Mouse (Mus musculus): ENCODE results near the gene Bloc1s6. TPM values are rescaled to one million over a fixed set of nuclear protein-coding genes. Genes with fewer than 3 reads are reported as not detected.

Bloc1s6 gene
- polyA plus RNA-seq, 1 experiment from 2014 or later: 43.6 TPM

GRCm38 (mm10) chr2:122720564-122720963 is 17.7 kb upstream of the Bloc1s6 start:
- 63% methylated on average over 3 of the region's 3 CpGs for WGBS
- H3K4me2 ChIP-seq (ENCODE audit: low read length): no peak overlapping the region
- H3K4me1 ChIP-seq (replicated peaks; ENCODE audit: insufficient read depth, low read length): no peaks in the 10 kb centered on the region
- ATAC-seq (replicated peaks; ENCODE audit: low FRiP score, low read depth): no peak
- H3K9me3 ChIP-seq (replicated peaks; ENCODE audit: low read length): no peaks in the 10 kb centered on the region
- no peak overlapping the region for H3K27ac ChIP-seq
- H3K36me3 ChIP-seq (ENCODE audit: insufficient read depth, low read length): no peaks in the 10 kb centered on the region
- H3K9ac ChIP-seq (ENCODE audit: low read depth, low read length): no peak overlapping the region
- no peak for TF ChIP-seq CTCF (IDR thresholded peaks at IDR 0.05; ENCODE audit: low read depth)
- DNase-seq (ENCODE audit: low spot score): no peak
- no peak overlapping the region for H3K4me3 ChIP-seq (replicated peaks; ENCODE audit: low read depth, low read length)
- H3K27me3 ChIP-seq (ENCODE audit: insufficient read depth, low read length): no peaks in the 10 kb centered on the region

- Histone ChIP-seq H3K27me3 (ENCODE audit: insufficient read depth, low read length) (no peaks in the 10 kb centered on the region), H3K4me3 (replicated peaks; ENCODE audit: low read depth, low read length) (no peak overlapping the region), H3K36me3 (ENCODE audit: insufficient read depth, low read length) (no peaks in the 10 kb centered on the region), H3K9ac (ENCODE audit: low read depth, low read length) (no peak overlapping the region), H3K9me3 (replicated peaks; ENCODE audit: low read length) (no peaks in the 10 kb centered on the region), H3K4me1 (replicated peaks; ENCODE audit: insufficient read depth, low read length) (no peaks in the 10 kb centered on the region), H3K4me2 (ENCODE audit: low read length) (no peak overlapping the region), H3K27ac (no peak overlapping the region)
- ATAC-seq (replicated peaks; ENCODE audit: low FRiP score, low read depth) (no peak), DNase-seq (ENCODE audit: low spot score) (no peak)
- 57% methylated on average over 10 of the region's 10 CpGs for WGBS
- TF ChIP-seq CTCF (IDR thresholded peaks at IDR 0.05; ENCODE audit: low read depth): peak; percentile 74
Observed at GRCm38 (mm10) chr2:122725604-122726003, 12.7 kb upstream of the Bloc1s6 start.

- Histone ChIP-seq H3K27me3 (ENCODE audit: insufficient read depth, low read length) (0 out of 2 replicates have a peak, but pooled peaks cover 5% of the 10 kb centered on the region), H3K36me3 (ENCODE audit: insufficient read depth, low read length) (no peaks in the 10 kb centered on the region), H3K4me1 (replicated peaks; ENCODE audit: insufficient read depth, low read length) (no peaks in the 10 kb centered on the region), H3K4me2 (ENCODE audit: low read length) (no peak overlapping the region), H3K9me3 (replicated peaks; ENCODE audit: low read length) (no peaks in the 10 kb centered on the region), H3K9ac (ENCODE audit: low read depth, low read length) (no peak overlapping the region), H3K27ac (no peak overlapping the region), H3K4me3 (replicated peaks; ENCODE audit: low read depth, low read length) (no peak overlapping the region)
- 63% methylated on average over 2 of the region's 2 CpGs for WGBS
- no peak for ATAC-seq (replicated peaks; ENCODE audit: low FRiP score, low read depth)
- no peak for TF ChIP-seq CTCF (IDR thresholded peaks at IDR 0.05; ENCODE audit: low read depth)
- no peak for DNase-seq (ENCODE audit: low spot score)
Observed at GRCm38 (mm10) chr2:122731456-122731855, 6.8 kb upstream of the Bloc1s6 start.

- Histone ChIP-seq H3K36me3 (ENCODE audit: insufficient read depth, low read length) (0 out of 2 replicates have a peak, but pooled peaks cover 6% of the 10 kb centered on the region), H3K9me3 (replicated peaks; ENCODE audit: low read length) (no peaks in the 10 kb centered on the region), H3K4me3 (replicated peaks; ENCODE audit: low read depth, low read length) (peak overlapping the region; percentile 83), H3K4me1 (replicated peaks; ENCODE audit: insufficient read depth, low read length) (no peaks in the 10 kb centered on the region), H3K27ac (peak overlapping the region; percentile 89), H3K27me3 (ENCODE audit: insufficient read depth, low read length) (no peaks in the 10 kb centered on the region), H3K9ac (ENCODE audit: low read depth, low read length) (peak overlapping the region; percentile 86), H3K4me2 (ENCODE audit: low read length) (peak overlapping the region; percentile 72)
- 15% methylated on average over 7 of the region's 7 CpGs for WGBS
- ATAC-seq (replicated peaks; ENCODE audit: low FRiP score, low read depth) (no peak), DNase-seq (ENCODE audit: low spot score) (peak; percentile 16)
- TF ChIP-seq CTCF (IDR thresholded peaks at IDR 0.05; ENCODE audit: low read depth): no peak
Observed at GRCm38 (mm10) chr2:122739023-122739422, 720 bp downstream of the Bloc1s6 start.

- no peak for DNase-seq (ENCODE audit: low spot score)
- ATAC-seq (replicated peaks; ENCODE audit: low FRiP score, low read depth): no peak
- Histone ChIP-seq H3K4me1 (replicated peaks; ENCODE audit: insufficient read depth, low read length) (no peaks in the 10 kb centered on the region), H3K27me3 (ENCODE audit: insufficient read depth, low read length) (no peaks in the 10 kb centered on the region), H3K4me3 (replicated peaks; ENCODE audit: low read depth, low read length) (no peak overlapping the region), H3K4me2 (ENCODE audit: low read length) (no peak overlapping the region), H3K36me3 (ENCODE audit: insufficient read depth, low read length) (peaks cover 36% of the 10 kb centered on the region; the same call in 1 of the 2 replicates), H3K9me3 (replicated peaks; ENCODE audit: low read length) (no peaks in the 10 kb centered on the region), H3K27ac (no peak overlapping the region), H3K9ac (ENCODE audit: low read depth, low read length) (no peak overlapping the region)
- WGBS: 88% methylated on average over 9 of the region's 9 CpGs
- TF ChIP-seq CTCF (IDR thresholded peaks at IDR 0.05; ENCODE audit: low read depth): no peak
Observed at GRCm38 (mm10) chr2:122746461-122746860, 8.2 kb downstream of the Bloc1s6 start.

- 0 out of 2 replicates have a peak, but pooled peaks cover 4% of the 10 kb centered on the region for H3K36me3 ChIP-seq (ENCODE audit: insufficient read depth, low read length)
- no peaks in the 10 kb centered on the region for H3K27me3 ChIP-seq (ENCODE audit: insufficient read depth, low read length)
- H3K4me1 ChIP-seq (replicated peaks; ENCODE audit: insufficient read depth, low read length): no peaks in the 10 kb centered on the region
- H3K4me3 ChIP-seq (replicated peaks; ENCODE audit: low read depth, low read length): no peak overlapping the region
- H3K9me3 ChIP-seq (replicated peaks; ENCODE audit: low read length): no peaks in the 10 kb centered on the region
- TF ChIP-seq CTCF (IDR thresholded peaks at IDR 0.05; ENCODE audit: low read depth): peak; percentile 100
- WGBS: 14% methylated on average over 7 of the region's 7 CpGs
- no peak overlapping the region for H3K9ac ChIP-seq (ENCODE audit: low read depth, low read length)
- no peak overlapping the region for H3K27ac ChIP-seq
- H3K4me2 ChIP-seq (ENCODE audit: low read length): no peak overlapping the region
- DNase-seq (ENCODE audit: low spot score): peak; percentile 76
- no peak for ATAC-seq (replicated peaks; ENCODE audit: low FRiP score, low read depth)
Observed at GRCm38 (mm10) chr2:122753739-122754343, 15.5 kb downstream of the Bloc1s6 start.

GRCm38 (mm10) chr2:122759791-122760190 is 21.5 kb downstream of the Bloc1s6 start:
- no peak overlapping the region for H3K27ac ChIP-seq

More at GRCm38 (mm10) chr2:122759791-122760190, 21.5 kb downstream of the Bloc1s6 start:
- no peak overlapping the region for H3K4me3 ChIP-seq (replicated peaks; ENCODE audit: low read depth, low read length)
- ATAC-seq (replicated peaks; ENCODE audit: low FRiP score, low read depth): no peak
- no peaks in the 10 kb centered on the region for H3K27me3 ChIP-seq (ENCODE audit: insufficient read depth, low read length)
- H3K4me1 ChIP-seq (replicated peaks; ENCODE audit: insufficient read depth, low read length): no peaks in the 10 kb centered on the region
- no peaks in the 10 kb centered on the region for H3K36me3 ChIP-seq (ENCODE audit: insufficient read depth, low read length)
- H3K9ac ChIP-seq (ENCODE audit: low read depth, low read length): no peak overlapping the region
- 89% methylated on average over 1 of the region's 1 CpGs for WGBS
- no peak for DNase-seq (ENCODE audit: low spot score)
- TF ChIP-seq CTCF (IDR thresholded peaks at IDR 0.05; ENCODE audit: low read depth): no peak
- H3K4me2 ChIP-seq (ENCODE audit: low read length): no peak overlapping the region
- H3K9me3 ChIP-seq (replicated peaks; ENCODE audit: low read length): no peaks in the 10 kb centered on the region

Measured in kidney, postnatal 0 days (tissue).